Mouse (Mus musculus): Measurements from ENCODE around the gene Col4a6. TPM values are rescaled to one million over a fixed set of nuclear protein-coding genes. Genes with fewer than 3 reads are reported as not detected.

Col4a6 gene
- polyA plus RNA-seq, 1 experiment from 2014 or later = 0.10 TPM

DNA sequence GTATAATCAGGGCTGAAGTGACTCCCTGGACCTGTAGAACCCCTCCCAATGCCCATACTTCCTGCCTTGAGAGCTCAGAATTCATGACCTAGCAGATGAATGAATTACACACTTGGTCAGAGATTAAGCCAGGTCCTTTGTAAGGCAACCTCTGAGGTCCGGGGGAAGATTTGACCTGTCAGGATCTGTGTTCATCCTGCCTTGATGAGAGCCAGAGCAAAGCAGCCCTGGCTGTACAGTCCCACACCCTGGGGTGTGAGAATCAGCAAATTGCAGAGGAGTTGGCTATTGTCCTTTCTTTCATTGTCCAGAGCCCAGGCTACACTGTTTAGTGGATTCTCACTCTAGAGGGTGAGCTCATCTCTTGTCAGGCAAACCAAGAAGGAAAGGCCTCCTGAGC, 207.9 kb downstream of the Col4a6 start:
- DNase-seq (ENCODE audit: low spot score) = no peak

- no peak for DNase-seq (ENCODE audit: low spot score)
Observed at GRCm38 (mm10) chrX:141249636-141250035, 224.2 kb downstream of the Col4a6 start.

DNA sequence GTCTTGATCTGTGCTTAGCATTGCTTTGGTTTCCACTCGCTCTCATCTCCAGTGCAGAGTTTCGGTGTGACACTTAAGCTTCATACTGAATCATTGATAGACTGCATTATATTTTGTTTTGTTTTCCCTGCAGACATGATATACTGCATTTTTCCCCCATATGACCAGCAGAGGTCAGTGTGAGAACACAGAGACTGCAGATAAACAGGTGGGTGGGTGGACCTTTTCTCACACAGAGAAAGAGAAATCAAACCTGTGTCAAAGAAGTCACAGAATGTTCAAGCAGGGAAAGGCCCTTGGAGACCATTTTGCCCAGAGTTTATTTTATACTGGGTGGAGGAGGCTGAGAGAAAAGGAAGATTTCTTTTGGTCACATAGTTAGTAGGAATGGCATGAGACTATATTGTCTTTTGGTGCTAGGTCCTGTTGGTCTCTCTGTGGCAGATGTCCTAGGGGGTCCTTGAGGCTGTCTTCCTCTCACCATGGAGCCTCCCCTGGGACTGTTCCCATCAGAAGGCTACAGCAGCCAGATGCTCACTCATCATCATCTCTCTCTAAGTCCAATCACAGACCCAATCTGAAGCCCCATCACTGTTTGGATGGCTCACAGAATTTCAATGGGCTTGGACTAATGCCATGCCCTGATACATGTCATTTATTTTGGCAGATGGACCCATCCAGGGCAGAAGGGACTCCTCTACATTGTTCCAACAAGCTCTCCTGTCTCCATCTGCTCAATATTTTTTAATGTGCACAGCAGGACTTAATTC, 237.1 kb downstream of the Col4a6 start:
- DNase-seq (ENCODE audit: low spot score) = no peak

DNA sequence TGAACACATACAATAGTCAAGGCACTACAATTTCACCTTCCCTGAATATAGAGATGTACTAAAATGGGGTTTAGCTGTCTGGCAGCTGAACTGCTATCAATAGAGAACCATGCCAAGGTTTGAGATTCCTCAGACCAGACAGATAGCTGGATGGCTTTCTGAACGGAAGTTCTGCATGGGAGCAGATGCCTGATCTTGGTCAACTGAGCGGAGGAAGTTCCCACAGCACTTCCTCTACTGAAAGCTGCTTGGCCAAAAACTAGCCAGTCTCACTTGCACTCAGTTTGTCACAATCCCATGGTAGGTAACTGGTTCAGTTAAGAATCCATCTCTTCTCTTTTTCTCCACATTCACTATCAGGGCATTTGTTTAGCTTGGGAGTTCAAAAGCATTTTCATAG, 245.7 kb downstream of the Col4a6 start:
- no peak for DNase-seq (ENCODE audit: low spot score)

DNA sequence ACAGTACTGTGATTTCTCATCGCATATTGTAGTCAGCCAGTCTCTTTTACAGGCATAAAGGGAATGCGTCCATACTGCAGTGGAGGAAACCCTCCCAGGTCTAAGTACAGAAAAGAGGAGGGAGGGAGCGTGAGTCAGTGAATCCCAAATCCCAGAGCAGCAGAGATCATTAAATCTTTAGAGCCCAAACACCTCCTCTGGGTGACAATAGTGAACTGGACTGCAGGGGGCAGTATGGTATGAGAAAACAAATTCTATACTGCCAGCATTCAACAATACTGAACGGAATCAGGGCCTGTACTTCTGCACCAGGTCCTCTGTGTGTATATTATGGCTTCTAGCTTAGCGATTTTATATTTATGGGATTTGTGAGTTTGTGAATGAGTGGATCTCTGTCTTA, 261.1 kb downstream of the Col4a6 start:
- DNase-seq (ENCODE audit: low spot score) = no peak

- no peak for DNase-seq (ENCODE audit: low spot score)
Observed at GRCm38 (mm10) chrX:141198993-141199392, 274.9 kb downstream of the Col4a6 start.

DNA sequence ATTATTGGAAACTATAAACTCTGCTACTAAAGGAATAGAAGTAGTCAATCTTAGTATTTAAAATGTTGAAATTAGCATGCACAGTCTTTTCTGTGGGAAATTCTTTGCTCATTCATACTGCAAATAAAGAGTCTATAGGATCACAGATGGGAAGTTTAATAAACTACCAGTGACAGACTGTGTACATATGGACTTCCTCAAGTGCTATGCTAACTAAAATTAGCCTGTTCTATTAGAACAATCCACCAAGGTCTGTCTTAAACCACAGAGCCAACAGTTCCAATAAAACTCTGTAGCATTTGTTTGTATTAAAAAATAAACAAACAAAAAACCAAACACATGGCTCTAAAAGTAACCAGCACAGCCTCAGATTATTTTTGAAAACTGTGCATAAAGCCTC, 278.8 kb downstream of the Col4a6 start:
- no peak for DNase-seq (ENCODE audit: low spot score)

- DNase-seq (ENCODE audit: low spot score) = peak; percentile 19
Observed at GRCm38 (mm10) chrX:141175353-141175752, 298.5 kb downstream of the Col4a6 start.

DNA sequence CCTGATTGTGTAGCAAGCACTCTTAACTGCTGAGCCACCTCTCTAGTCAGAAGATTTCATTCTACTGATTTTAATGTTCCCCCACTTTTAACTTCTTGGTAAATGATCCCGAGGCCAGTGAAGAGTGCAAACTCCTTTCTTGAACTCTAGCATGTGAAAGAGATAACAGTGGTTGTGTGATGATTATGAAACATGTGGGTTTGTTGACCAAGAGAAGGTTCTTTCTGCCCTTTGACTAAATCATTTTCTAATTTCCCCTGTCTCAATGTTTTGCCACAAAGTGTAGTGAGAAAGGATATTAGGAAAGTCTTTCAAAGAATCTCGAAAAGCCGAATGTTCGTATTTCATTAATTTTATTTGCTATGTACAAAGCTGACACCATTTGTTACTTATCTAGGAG, 308.8 kb downstream of the Col4a6 start:
- no peak for DNase-seq (ENCODE audit: low spot score)

DNA sequence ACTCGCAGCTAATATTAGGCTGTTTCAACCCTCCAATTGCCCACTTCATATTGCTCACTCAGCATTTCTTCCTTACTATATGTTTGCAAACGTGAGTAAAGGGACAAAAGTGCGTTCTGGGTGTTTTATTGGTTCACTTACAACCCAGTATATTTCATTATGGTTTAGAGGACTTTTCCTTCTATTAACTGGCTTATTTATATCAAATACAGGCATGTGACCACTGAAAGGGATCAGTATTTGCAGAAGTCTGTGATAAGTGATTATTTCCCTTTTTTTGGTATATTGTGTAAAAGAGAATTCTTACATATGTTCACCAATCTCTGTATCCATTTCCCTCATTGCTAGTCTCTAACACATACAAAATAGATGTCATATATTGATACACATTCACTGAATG, 313.5 kb downstream of the Col4a6 start:
- no peak for DNase-seq (ENCODE audit: low spot score)

- DNase-seq (ENCODE audit: low spot score) = peak; percentile 11
Observed at GRCm38 (mm10) chrX:141158160-141158559, 315.7 kb downstream of the Col4a6 start.

DNA sequence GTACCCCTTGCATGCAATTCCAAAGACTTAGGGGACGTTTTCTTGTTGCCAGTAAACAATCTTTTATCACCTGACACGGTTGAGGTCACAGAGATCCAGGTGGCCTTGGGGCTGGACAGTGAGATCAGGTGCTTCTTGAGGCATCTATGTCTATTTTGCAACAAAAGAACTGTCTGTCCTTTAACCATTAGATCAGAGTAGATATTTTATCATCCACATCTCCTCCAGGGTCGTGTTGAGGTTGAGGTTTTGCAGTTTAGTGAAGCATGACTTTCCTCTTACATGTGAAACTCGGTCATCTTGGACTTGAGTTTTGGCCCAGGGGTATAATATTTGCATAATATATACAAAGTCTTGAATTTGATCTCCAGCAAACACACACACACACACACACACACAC, 316.2 kb downstream of the Col4a6 start:
- no peak for DNase-seq (ENCODE audit: low spot score)

- peak; percentile 23 for DNase-seq (ENCODE audit: low spot score)
Observed at GRCm38 (mm10) chrX:141156696-141157095, 317.2 kb downstream of the Col4a6 start.

DNA sequence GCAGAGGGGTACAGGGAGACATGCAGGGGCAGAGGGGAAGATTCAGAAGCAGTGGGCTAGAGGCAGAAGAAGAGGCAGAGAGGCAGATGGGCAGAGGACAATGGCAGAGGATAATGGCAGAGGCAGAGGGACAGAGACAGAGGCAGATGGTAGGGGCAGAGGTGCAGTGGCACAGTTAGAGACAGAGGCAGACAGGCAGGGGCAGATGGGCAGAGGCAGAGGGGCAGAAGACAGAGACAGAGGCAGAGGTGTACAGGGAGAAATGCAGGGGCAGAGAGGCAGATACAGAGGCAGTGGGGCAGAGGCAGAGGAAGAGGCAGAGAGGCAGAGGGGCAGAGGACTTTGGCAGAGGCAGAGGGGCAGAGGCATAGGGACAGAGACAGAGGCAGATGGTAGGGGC, 322.7 kb downstream of the Col4a6 start:
- DNase-seq (ENCODE audit: low spot score) = no peak

GRCm38 (mm10) chrX:141150290-141150689, 323.6 kb downstream of the Col4a6 start:
- no peak for DNase-seq (ENCODE audit: low spot score)

- no peak for DNase-seq (ENCODE audit: low spot score)
Observed at GRCm38 (mm10) chrX:141149705-141150104, 324.2 kb downstream of the Col4a6 start.

Other genes starting within 250 kb of the Col4a6 start
- gene Col4a5, start 1.3 kb upstream of the Col4a6 start, polyA plus RNA-seq (2015; fragmentation: Nextera tagmentation; extraction: Ambion mirVana) = 1.6 and 2.1 TPM in 2 replicates